Mouse (Mus musculus): ENCODE data around the gene Slc6a18. TPM values are rescaled to one million over a fixed set of nuclear protein-coding genes. Genes with fewer than 3 reads are reported as not detected.

The Slc6a18 gene
- polyA plus RNA-seq, 1 experiment from 2014 or later: not detected

- no peak overlapping the region for H3K4me3 ChIP-seq (ENCODE audit: low read depth, low read length)
- no peak for DNase-seq (ENCODE audit: low spot score)
- no peaks in the 10 kb centered on the region for H3K4me1 ChIP-seq (replicated peaks; ENCODE audit: control insufficient read depth, insufficient read depth)
- H3K36me3 ChIP-seq (ENCODE audit: control insufficient read depth, insufficient read depth, low read length): no peaks in the 10 kb centered on the region
- H3K9me3 ChIP-seq (ENCODE audit: control insufficient read depth, low read length): no peaks in the 10 kb centered on the region
- H3K9ac ChIP-seq (ENCODE audit: low read length): no peak overlapping the region
- ATAC-seq (ENCODE audit: low FRiP score, low TSS enrichment): no peak
- no peaks in the 10 kb centered on the region for H3K27me3 ChIP-seq (ENCODE audit: control insufficient read depth, insufficient read depth, low read length)
- no peak overlapping the region for H3K27ac ChIP-seq (replicated peaks)
- TF ChIP-seq EP300 (optimal IDR thresholded peaks at IDR 0.05) (no peak), CTCF (IDR thresholded peaks at IDR 0.05; ENCODE audit: low read depth) (no peak)
- no peak overlapping the region for H3K4me2 ChIP-seq (replicated peaks; ENCODE audit: low read depth)
- WGBS: 69% methylated on average over 11 of the region's 11 CpGs
Measured at GRCm38 (mm10) chr13:73683682-73684081, 5.9 kb upstream of the Slc6a18 start.

GRCm38 (mm10) chr13:73682226-73682625 is 4.4 kb upstream of the Slc6a18 start:
- Histone ChIP-seq H3K9me3 (ENCODE audit: control insufficient read depth, low read length) (no peaks in the 10 kb centered on the region), H3K4me3 (ENCODE audit: low read depth, low read length) (no peak overlapping the region), H3K27me3 (ENCODE audit: control insufficient read depth, insufficient read depth, low read length) (no peaks in the 10 kb centered on the region), H3K36me3 (ENCODE audit: control insufficient read depth, insufficient read depth, low read length) (no peaks in the 10 kb centered on the region), H3K4me1 (replicated peaks; ENCODE audit: control insufficient read depth, insufficient read depth) (no peaks in the 10 kb centered on the region), H3K27ac (replicated peaks) (no peak overlapping the region), H3K4me2 (replicated peaks; ENCODE audit: low read depth) (no peak overlapping the region), H3K9ac (ENCODE audit: low read length) (no peak overlapping the region)
- no peak for TF ChIP-seq EP300 (optimal IDR thresholded peaks at IDR 0.05)
- no peak for TF ChIP-seq CTCF (IDR thresholded peaks at IDR 0.05; ENCODE audit: low read depth)
- WGBS: 90% methylated on average over 2 of the region's 2 CpGs
- no peak for DNase-seq (ENCODE audit: low spot score)
- no peak for ATAC-seq (ENCODE audit: low FRiP score, low TSS enrichment)

GRCm38 (mm10) chr13:73680394-73680793 is 2.6 kb upstream of the Slc6a18 start:
- no peak overlapping the region for H3K27ac ChIP-seq (replicated peaks)
- ATAC-seq (ENCODE audit: low FRiP score, low TSS enrichment) (0 out of 2 replicates have a peak, but pooled peaks have one; percentile 51), DNase-seq (ENCODE audit: low spot score) (no peak)
- no peaks in the 10 kb centered on the region for H3K36me3 ChIP-seq (ENCODE audit: control insufficient read depth, insufficient read depth, low read length)
- H3K9me3 ChIP-seq (ENCODE audit: control insufficient read depth, low read length): no peaks in the 10 kb centered on the region
- no peak overlapping the region for H3K4me3 ChIP-seq (ENCODE audit: low read depth, low read length)
- no peak overlapping the region for H3K9ac ChIP-seq (ENCODE audit: low read length)
- H3K4me1 ChIP-seq (replicated peaks; ENCODE audit: control insufficient read depth, insufficient read depth): no peaks in the 10 kb centered on the region
- no peaks in the 10 kb centered on the region for H3K27me3 ChIP-seq (ENCODE audit: control insufficient read depth, insufficient read depth, low read length)
- H3K4me2 ChIP-seq (replicated peaks; ENCODE audit: low read depth): no peak overlapping the region
- WGBS: 21% methylated on average over 1 of the region's 1 CpGs
- no peak for TF ChIP-seq EP300 (optimal IDR thresholded peaks at IDR 0.05)

GRCm38 (mm10) chr13:73679311-73679710 is 1.5 kb upstream of the Slc6a18 start:
- H3K4me1 ChIP-seq (replicated peaks; ENCODE audit: control insufficient read depth, insufficient read depth): no peaks in the 10 kb centered on the region
- no peaks in the 10 kb centered on the region for H3K27me3 ChIP-seq (ENCODE audit: control insufficient read depth, insufficient read depth, low read length)
- no peaks in the 10 kb centered on the region for H3K9me3 ChIP-seq (ENCODE audit: control insufficient read depth, low read length)
- no peak for ATAC-seq (ENCODE audit: low FRiP score, low TSS enrichment)
- TF ChIP-seq EP300 (optimal IDR thresholded peaks at IDR 0.05) (no peak), CTCF (IDR thresholded peaks at IDR 0.05; ENCODE audit: low read depth) (no peak)
- H3K27ac ChIP-seq (replicated peaks): no peak overlapping the region
- DNase-seq (ENCODE audit: low spot score): no peak
- H3K9ac ChIP-seq (ENCODE audit: low read length): no peak overlapping the region
- H3K4me2 ChIP-seq (replicated peaks; ENCODE audit: low read depth): no peak overlapping the region
- H3K4me3 ChIP-seq (ENCODE audit: low read depth, low read length): no peak overlapping the region
- 52% methylated on average over 2 of the region's 2 CpGs for WGBS
- H3K36me3 ChIP-seq (ENCODE audit: control insufficient read depth, insufficient read depth, low read length): no peaks in the 10 kb centered on the region

GRCm38 (mm10) chr13:73675161-73675560 is 2.7 kb downstream of the Slc6a18 start:
- no peak for DNase-seq (ENCODE audit: low spot score)
- Histone ChIP-seq H3K9me3 (ENCODE audit: control insufficient read depth, low read length) (no peaks in the 10 kb centered on the region), H3K4me2 (replicated peaks; ENCODE audit: low read depth) (no peak overlapping the region), H3K27ac (replicated peaks) (no peak overlapping the region), H3K36me3 (ENCODE audit: control insufficient read depth, insufficient read depth, low read length) (no peaks in the 10 kb centered on the region), H3K4me1 (replicated peaks; ENCODE audit: control insufficient read depth, insufficient read depth) (no peaks in the 10 kb centered on the region), H3K27me3 (ENCODE audit: control insufficient read depth, insufficient read depth, low read length) (no peaks in the 10 kb centered on the region), H3K4me3 (ENCODE audit: low read depth, low read length) (no peak overlapping the region), H3K9ac (ENCODE audit: low read length) (no peak overlapping the region)
- TF ChIP-seq EP300 (optimal IDR thresholded peaks at IDR 0.05): no peak
- TF ChIP-seq CTCF (IDR thresholded peaks at IDR 0.05; ENCODE audit: low read depth): no peak
- 85% methylated on average over 7 of the region's 7 CpGs for WGBS
- ATAC-seq (ENCODE audit: low FRiP score, low TSS enrichment): no peak

- TF ChIP-seq CTCF (IDR thresholded peaks at IDR 0.05; ENCODE audit: low read depth) (no peak), EP300 (optimal IDR thresholded peaks at IDR 0.05) (no peak)
- Histone ChIP-seq H3K4me3 (ENCODE audit: low read depth, low read length) (no peak overlapping the region), H3K9ac (ENCODE audit: low read length) (no peak overlapping the region), H3K9me3 (ENCODE audit: control insufficient read depth, low read length) (no peaks in the 10 kb centered on the region), H3K4me2 (replicated peaks; ENCODE audit: low read depth) (no peak overlapping the region), H3K27me3 (ENCODE audit: control insufficient read depth, insufficient read depth, low read length) (no peaks in the 10 kb centered on the region), H3K36me3 (ENCODE audit: control insufficient read depth, insufficient read depth, low read length) (no peaks in the 10 kb centered on the region), H3K4me1 (replicated peaks; ENCODE audit: control insufficient read depth, insufficient read depth) (no peaks in the 10 kb centered on the region), H3K27ac (replicated peaks) (no peak overlapping the region)
- ATAC-seq (ENCODE audit: low FRiP score, low TSS enrichment) (no peak), DNase-seq (ENCODE audit: low spot score) (no peak)
- 63% methylated on average over 2 of the region's 2 CpGs for WGBS
Measured at GRCm38 (mm10) chr13:73660163-73660695, 17.6 kb downstream of the Slc6a18 start.
